Mouse (Mus musculus) midbrain, embryonic 13.5 days (tissue): ENCODE measurements around the gene 1700016H13Rik. TPM values are rescaled to one million over a fixed set of nuclear protein-coding genes. Genes with fewer than 3 reads are reported as not detected.

ENCODE experiments used
- ATAC-seq: fragments of 200-750 bp; cut with Nextera tagmentation; 2 replicates; pipeline ENCODE4 v1.8.0; 2017; ENCODE audit warnings: mild to moderate bottlenecking, moderate TSS enrichment, moderate library complexity
- H3K27ac ChIP-seq: fragments of 300-500 bp; sonication (generic); 2 replicates; pipeline ENCODE4 v1.5.1; 2015; ENCODE audit warnings: inconsistent platforms, mild to moderate bottlenecking, moderate library complexity
- H3K27me3 ChIP-seq: fragments of 300-500 bp; sonication (generic); 2 replicates; pipeline ENCODE4 v1.6.1; 2015; ENCODE audit warnings: mild to moderate bottlenecking, inconsistent platforms
- H3K36me3 ChIP-seq: fragments of 300-500 bp; sonication (generic); 2 replicates; pipeline ENCODE4 v1.6.1; 2015; ENCODE audit warnings: mild to moderate bottlenecking, inconsistent platforms
- H3K4me1 ChIP-seq: fragments of 300-500 bp; sonication (generic); replicated peaks from 2 replicates; pipeline ENCODE4 v1.6.1; 2015; ENCODE audit warnings: inconsistent platforms
- H3K4me2 ChIP-seq: fragments of 300-500 bp; sonication (generic); replicated peaks from 2 replicates; pipeline ENCODE4 v1.6.1; 2015; ENCODE audit warnings: moderate library complexity, mild to moderate bottlenecking, inconsistent platforms
- H3K4me3 ChIP-seq: fragments of 300-500 bp; sonication (generic); replicated peaks from 2 replicates; pipeline ENCODE4 v1.5.1; 2015; ENCODE audit warnings: mild to moderate bottlenecking, inconsistent platforms
- H3K9ac ChIP-seq: fragments of 300-500 bp; sonication (generic); replicated peaks from 2 replicates; pipeline ENCODE4 v1.6.1; 2015; ENCODE audit warnings: mild to moderate bottlenecking, inconsistent platforms
- H3K9me3 ChIP-seq: fragments of 300-500 bp; sonication (generic); 2 replicates; pipeline ENCODE4 v1.6.1; 2016; ENCODE audit warnings: mild to moderate bottlenecking, inconsistent platforms
- WGBS: fragments of 180-500 bp; shearing (Covaris S2); methylation state at CpG from one replicate; pipeline ENCODE4 v1.1.7; 2015; 5-methylcytosine and 5-hydroxymethylcytosine counted together
- polyA plus RNA-seq: library from polyadenylated mRNA; unstranded; fragments of >200 nt; fragmentation: Nextera tagmentation; extraction: Ambion mirVana; gene quantifications from 2 replicates; pipeline ENCODE4 v1.2.1, GENCODE M21; 2015

Gene 1700016H13Rik
- 0.17 and 0.28 TPM in 2 replicates for polyA plus RNA-seq

DNA sequence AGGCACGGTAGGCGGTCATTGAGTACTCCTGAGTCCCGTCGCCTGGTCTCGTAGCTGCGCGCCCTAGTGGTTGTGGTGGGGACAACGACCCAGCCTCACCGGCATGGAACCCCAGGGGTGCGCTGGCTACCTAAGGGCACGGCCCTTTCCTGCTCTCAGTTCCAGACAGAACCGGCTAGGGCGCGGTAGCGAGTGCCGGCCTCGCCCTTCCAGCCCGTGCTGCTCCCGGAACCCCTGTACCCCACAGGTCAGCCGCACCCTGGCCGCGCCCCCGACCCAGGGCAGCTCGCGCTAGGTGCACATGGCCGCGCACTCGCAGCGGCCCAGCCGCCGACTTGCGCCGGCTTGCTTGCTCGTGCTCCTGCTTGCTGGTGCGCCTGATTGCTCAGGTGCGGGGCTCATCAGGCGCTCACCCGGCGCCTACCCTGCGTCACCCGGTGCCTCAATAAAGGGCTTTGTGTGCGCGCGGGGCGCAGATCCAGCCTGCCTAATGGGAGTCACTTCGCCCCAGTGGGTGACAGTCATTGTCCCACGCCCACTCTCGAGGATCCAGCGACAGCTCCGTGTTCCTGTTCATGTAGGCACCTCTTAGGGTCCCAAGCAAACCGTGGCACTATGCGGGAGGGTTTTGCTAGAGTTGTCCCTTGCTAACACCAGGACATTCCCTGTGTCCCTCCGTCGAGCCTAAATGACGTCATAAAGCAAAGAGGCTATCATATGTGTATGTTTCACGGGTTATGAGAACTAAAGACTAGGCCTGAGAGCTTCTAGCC, at the start of gene 1700016H13Rik:
1700016H13Rik (minus strand) TSS at position 665 of the 773 bp plus-strand sequence.
- Histone ChIP-seq H3K4me1 (0 out of 2 replicates have a peak, but pooled peaks cover 3% of the 10 kb centered on the region), H3K36me3 (no peaks in the 10 kb centered on the region), H3K27me3 (peaks cover 10% of the 10 kb centered on the region; the same call in 1 of the 2 replicates), H3K27ac (no peak within 1 kb of the TSS), H3K9ac (peak within 1 kb of the TSS; percentile 76), H3K4me3 (peak within 1 kb of the TSS; percentile 62), H3K9me3 (no peaks in the 10 kb centered on the region), H3K4me2 (peak within 1 kb of the TSS; percentile 92)
- 1% methylated on average over 48 of the region's 56 CpGs for WGBS
- peak; percentile 86 for ATAC-seq

DNA sequence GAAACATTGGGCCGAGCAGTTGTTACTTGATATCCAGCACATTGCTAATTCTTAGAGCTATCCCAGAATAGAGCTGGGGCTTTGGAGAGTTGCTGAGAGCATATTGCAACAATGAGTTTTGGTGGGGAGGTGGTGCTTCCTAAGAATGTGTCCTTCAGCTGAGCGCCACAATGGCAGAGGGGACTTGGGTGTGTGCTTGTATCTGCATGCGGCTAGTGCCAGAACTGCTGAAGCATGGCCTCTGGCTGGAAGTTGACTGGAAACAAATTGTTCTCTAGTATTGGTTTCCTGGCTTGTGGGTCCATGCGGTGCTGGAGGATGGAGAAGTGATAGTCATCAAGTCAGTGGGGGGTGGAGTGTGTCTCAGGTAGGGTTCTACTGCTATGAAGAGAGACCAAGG, 49.5 kb upstream of the 1700016H13Rik start:
- Histone ChIP-seq H3K4me1 (no peaks in the 10 kb centered on the region), H3K9me3 (no peaks in the 10 kb centered on the region), H3K36me3 (no peaks in the 10 kb centered on the region), H3K4me3 (no peak overlapping the region), H3K9ac (no peak overlapping the region), H3K27ac (no peak overlapping the region), H3K4me2 (no peak overlapping the region), H3K27me3 (no peaks in the 10 kb centered on the region)
- 95% methylated on average over 4 of the region's 4 CpGs for WGBS
- no peak for ATAC-seq

GRCm38 (mm10) chr5:103702527-103702926, 46.7 kb upstream of the 1700016H13Rik start:
- 0 out of 2 replicates have a peak, but pooled peaks cover 2% of the 10 kb centered on the region for H3K4me1 ChIP-seq
- H3K27me3 ChIP-seq, result no peaks in the 10 kb centered on the region
- H3K9ac ChIP-seq, result no peak overlapping the region
- H3K36me3 ChIP-seq, result no peaks in the 10 kb centered on the region
- WGBS, result 87% methylated on average over 6 of the region's 6 CpGs
- H3K4me2 ChIP-seq, result no peak overlapping the region
- H3K9me3 ChIP-seq, result no peaks in the 10 kb centered on the region
- ATAC-seq, result no peak
- no peak overlapping the region for H3K4me3 ChIP-seq
- H3K27ac ChIP-seq, result no peak overlapping the region

GRCm38 (mm10) chr5:103701466-103701865, 45.7 kb upstream of the 1700016H13Rik start:
- Histone ChIP-seq H3K4me1 (0 out of 2 replicates have a peak, but pooled peaks cover 4% of the 10 kb centered on the region), H3K4me2 (no peak overlapping the region), H3K4me3 (no peak overlapping the region), H3K27me3 (0 out of 2 replicates have a peak, but pooled peaks cover under 1% of the 10 kb centered on the region), H3K27ac (no peak overlapping the region), H3K9me3 (no peaks in the 10 kb centered on the region), H3K36me3 (no peaks in the 10 kb centered on the region), H3K9ac (no peak overlapping the region)
- 75% methylated on average over 3 of the region's 3 CpGs for WGBS
- no peak for ATAC-seq

DNA sequence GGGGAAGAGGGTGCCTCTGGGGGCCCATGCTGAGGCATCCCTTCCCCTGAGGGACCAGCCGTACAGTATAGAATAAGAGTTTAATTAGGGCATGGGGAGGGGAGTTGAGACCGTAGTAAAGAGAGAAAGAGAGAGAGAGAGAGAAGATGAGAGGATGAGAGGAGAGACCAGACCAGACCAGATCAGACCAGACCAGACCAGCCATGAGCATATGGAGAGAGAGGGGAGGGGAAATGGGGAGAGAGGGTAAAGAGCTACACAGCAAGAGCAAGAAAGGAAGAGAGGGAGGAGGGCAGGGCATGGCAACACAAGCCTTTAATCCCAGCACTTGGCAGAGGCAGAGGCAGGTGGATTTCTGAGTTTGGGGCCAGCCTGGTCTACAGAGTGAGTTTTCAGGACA, 44.9 kb upstream of the 1700016H13Rik start:
- Histone ChIP-seq H3K27ac (no peak overlapping the region), H3K9me3 (no peaks in the 10 kb centered on the region), H3K27me3 (0 out of 2 replicates have a peak, but pooled peaks cover 3% of the 10 kb centered on the region), H3K36me3 (no peaks in the 10 kb centered on the region), H3K4me2 (no peak overlapping the region), H3K4me3 (no peak overlapping the region), H3K9ac (no peak overlapping the region), H3K4me1 (0 out of 2 replicates have a peak, but pooled peaks cover 4% of the 10 kb centered on the region)
- ATAC-seq, result no peak
- WGBS, result 82% methylated on average over 2 of the region's 2 CpGs

GRCm38 (mm10) chr5:103699537-103699936, 43.7 kb upstream of the 1700016H13Rik start:
- H3K36me3 ChIP-seq, result no peaks in the 10 kb centered on the region
- no peak for ATAC-seq
- H3K4me2 ChIP-seq, result no peak overlapping the region
- H3K4me1 ChIP-seq, result 0 out of 2 replicates have a peak, but pooled peaks cover 4% of the 10 kb centered on the region
- H3K27ac ChIP-seq, result no peak overlapping the region
- no peak overlapping the region for H3K4me3 ChIP-seq
- whole genome bisulfite sequencing, result 58% methylated on average over 4 of the region's 4 CpGs
- no peak overlapping the region for H3K9ac ChIP-seq
- no peaks in the 10 kb centered on the region for H3K9me3 ChIP-seq
- H3K27me3 ChIP-seq, result peaks cover 8% of the 10 kb centered on the region

DNA sequence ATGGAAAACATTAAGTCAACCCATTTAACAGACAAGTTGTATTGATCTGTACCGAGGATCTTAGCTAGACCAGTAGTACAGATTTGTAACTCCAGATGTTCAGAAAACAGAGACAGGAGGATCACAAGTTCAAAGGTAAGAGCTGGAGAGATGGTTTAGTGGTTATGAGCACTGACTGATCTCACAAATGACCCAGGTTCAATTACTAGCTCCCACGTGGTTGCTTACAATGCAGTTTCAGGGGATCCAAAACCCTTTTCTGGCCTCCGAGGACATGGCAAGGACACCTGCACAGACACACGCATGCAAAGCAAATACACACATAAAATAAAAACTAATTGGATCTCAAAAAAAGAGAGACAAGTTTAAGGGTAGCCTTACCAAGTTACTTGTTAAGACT, 42.8 kb upstream of the 1700016H13Rik start:
- Histone ChIP-seq H3K4me3 (no peak overlapping the region), H3K4me2 (no peak overlapping the region), H3K4me1 (peaks cover 10% of the 10 kb centered on the region), H3K9me3 (no peaks in the 10 kb centered on the region), H3K27me3 (peaks cover 17% of the 10 kb centered on the region), H3K27ac (no peak overlapping the region), H3K9ac (no peak overlapping the region), H3K36me3 (no peaks in the 10 kb centered on the region)
- no peak for ATAC-seq
- WGBS, result 87% methylated on average over 4 of the region's 4 CpGs

DNA sequence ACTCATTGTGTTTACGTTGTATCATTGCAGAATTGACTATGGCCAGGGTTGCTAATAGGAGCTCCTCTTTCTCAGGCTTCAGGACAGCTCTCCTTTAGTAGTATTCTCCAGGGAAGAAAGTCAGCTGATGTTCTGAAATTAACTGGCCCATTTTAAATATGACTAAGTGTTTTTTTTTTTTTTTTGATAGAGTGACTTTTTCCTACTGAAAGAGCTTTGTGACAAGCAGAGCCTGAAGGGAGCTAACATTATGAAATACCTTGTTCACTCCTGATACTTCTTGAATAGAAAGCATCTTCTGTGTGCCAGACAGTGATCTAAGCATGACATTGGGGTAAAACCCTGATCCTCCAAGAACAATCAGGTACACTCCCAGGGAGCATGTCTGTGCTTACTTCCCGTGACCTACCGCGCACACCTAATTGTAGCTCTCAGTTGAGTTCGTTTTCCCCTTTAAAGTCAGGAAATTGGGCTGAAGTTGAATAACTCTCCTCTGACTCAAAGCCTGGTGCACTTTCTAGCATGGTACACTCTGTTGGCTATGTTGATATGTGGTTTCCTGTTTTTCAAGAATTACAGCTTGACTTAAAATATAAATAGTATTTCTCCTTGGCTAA, 42.2 kb upstream of the 1700016H13Rik start:
- H3K4me1 ChIP-seq, result peaks cover 15% of the 10 kb centered on the region
- no peak overlapping the region for H3K9ac ChIP-seq
- no peak overlapping the region for H3K4me2 ChIP-seq
- peaks cover 23% of the 10 kb centered on the region for H3K27me3 ChIP-seq
- 62% methylated on average over 5 of the region's 5 CpGs for WGBS
- H3K9me3 ChIP-seq, result no peaks in the 10 kb centered on the region
- no peaks in the 10 kb centered on the region for H3K36me3 ChIP-seq
- no peak overlapping the region for H3K4me3 ChIP-seq
- H3K27ac ChIP-seq, result no peak overlapping the region
- ATAC-seq, result no peak

DNA sequence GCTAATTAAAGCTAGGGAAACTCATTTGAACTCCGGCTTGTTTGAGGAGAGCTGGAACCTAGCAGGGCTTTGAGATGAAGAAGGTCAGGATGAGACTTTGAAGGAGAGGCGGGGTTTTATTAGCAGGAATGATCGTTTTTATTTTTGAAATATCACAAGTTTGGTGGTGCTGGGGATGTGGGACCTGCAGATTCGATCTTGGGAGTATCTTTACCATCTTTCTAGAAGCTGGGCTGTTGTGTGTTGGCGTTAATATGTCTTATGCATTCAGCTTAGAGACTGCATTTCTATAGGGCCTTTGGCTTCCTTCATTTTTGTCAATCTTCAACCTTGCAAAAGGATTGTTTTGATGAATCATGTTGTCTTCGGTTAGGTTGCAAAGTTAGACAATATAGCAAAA, 38.3 kb upstream of the 1700016H13Rik start:
- no peaks in the 10 kb centered on the region for H3K9me3 ChIP-seq
- WGBS, result 50% methylated on average over 6 of the region's 6 CpGs
- H3K27me3 ChIP-seq, result peaks cover 40% of the 10 kb centered on the region
- H3K36me3 ChIP-seq, result no peaks in the 10 kb centered on the region
- H3K27ac ChIP-seq, result no peak overlapping the region
- no peak overlapping the region for H3K9ac ChIP-seq
- ATAC-seq, result no peak
- H3K4me3 ChIP-seq, result no peak overlapping the region
- H3K4me1 ChIP-seq, result peaks cover 29% of the 10 kb centered on the region
- H3K4me2 ChIP-seq, result peak overlapping the region; percentile 83; the same call in 1 of the 2 replicates

DNA sequence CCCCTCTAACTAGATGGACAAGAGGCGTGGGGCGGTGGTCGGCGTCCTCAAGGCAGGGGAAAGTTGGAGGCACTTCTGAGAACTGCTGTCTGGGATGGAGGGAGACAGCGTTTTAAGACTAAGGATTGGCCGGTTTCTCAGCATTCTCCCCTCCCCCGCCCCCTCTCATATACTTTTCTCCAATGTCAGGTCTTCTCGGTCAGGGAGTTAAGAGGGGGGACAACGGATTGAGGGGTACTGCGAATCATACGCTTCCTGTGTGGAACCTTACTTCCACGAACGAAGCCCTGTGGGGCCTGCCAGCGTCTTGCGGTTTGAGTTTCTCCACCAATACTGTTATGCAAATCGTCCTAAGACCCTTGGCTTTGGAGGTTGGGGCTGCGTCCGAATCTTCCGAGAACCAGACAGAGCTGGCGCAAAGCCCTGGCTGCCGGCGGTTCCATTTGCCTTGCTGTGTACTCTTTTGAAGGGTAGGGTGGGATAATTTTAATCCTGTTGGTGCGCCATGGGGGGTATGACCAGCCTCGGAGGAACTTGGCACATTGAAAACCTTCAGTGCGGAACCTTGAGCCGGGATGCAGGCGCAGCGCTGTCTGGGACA, 37.3 kb upstream of the 1700016H13Rik start:
- H3K4me1 ChIP-seq, result peaks cover 29% of the 10 kb centered on the region
- no peaks in the 10 kb centered on the region for H3K36me3 ChIP-seq
- no peak overlapping the region; the same call in none of the 2 replicates for H3K9ac ChIP-seq
- ATAC-seq, result peak; percentile 62
- no peak overlapping the region for H3K27ac ChIP-seq
- peak overlapping the region; percentile 83 for H3K4me2 ChIP-seq
- H3K27me3 ChIP-seq, result peaks cover 40% of the 10 kb centered on the region
- peak overlapping the region; percentile 55 for H3K4me3 ChIP-seq
- no peaks in the 10 kb centered on the region for H3K9me3 ChIP-seq
- WGBS, result 1% methylated on average over 28 of the region's 28 CpGs

GRCm38 (mm10) chr5:103692531-103693040, 36.8 kb upstream of the 1700016H13Rik start:
- peaks cover 40% of the 10 kb centered on the region for H3K27me3 ChIP-seq
- no peak overlapping the region for H3K27ac ChIP-seq
- H3K4me3 ChIP-seq, result peak overlapping the region; percentile 55
- peak overlapping the region; percentile 61 for H3K9ac ChIP-seq
- ATAC-seq, result no peak; the same call in 1 of the 2 replicates
- H3K9me3 ChIP-seq, result no peaks in the 10 kb centered on the region
- H3K36me3 ChIP-seq, result no peaks in the 10 kb centered on the region
- peaks cover 28% of the 10 kb centered on the region for H3K4me1 ChIP-seq
- WGBS, result 0% methylated on average over 34 of the region's 34 CpGs
- H3K4me2 ChIP-seq, result peak overlapping the region; percentile 83
